Mouse (Mus musculus): ENCODE data around the gene Ctso. TPM values are rescaled to one million over a fixed set of nuclear protein-coding genes. Genes with fewer than 3 reads are reported as not detected.

The Ctso gene
- polyA plus RNA-seq, 2 experiments: 7.1 to 11.4 TPM

DNA sequence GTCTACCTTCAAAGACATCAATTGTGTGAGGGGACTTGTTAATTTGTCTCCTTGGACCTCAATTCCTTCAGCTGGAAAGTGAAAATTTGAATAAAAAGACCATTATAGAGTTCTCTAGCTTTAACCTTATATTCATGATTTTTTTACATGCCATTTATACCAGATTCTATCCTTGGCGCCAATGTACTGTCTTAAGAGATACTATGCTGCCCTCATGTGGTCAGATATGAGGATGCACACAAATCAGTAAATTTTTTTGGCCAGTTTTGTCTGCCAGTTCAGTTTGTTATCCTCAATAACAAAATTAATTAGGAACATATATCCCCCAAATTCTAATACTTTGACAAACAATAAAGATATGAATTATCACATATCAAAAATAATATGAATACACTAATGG, 7.5 kb upstream of the Ctso start:
- H3K9ac ChIP-seq (ENCODE audit: low read depth, low read length, severe bottlenecking): no peak overlapping the region
- H3K9me3 ChIP-seq (ENCODE audit: control insufficient read depth, low read length): no peaks in the 10 kb centered on the region
- H3K36me3 ChIP-seq (ENCODE audit: control insufficient read depth, insufficient read depth, low read length): no peaks in the 10 kb centered on the region
- H3K4me1 ChIP-seq (ENCODE audit: control insufficient read depth, insufficient read depth, low read length): peaks cover 3% of the 10 kb centered on the region; the same call in 1 of the 2 replicates
- H3K27ac ChIP-seq (replicated peaks; ENCODE audit: low read depth, low read length): no peak overlapping the region
- 0% methylated on average over 1 of the region's 1 CpGs for WGBS
- H3K4me3 ChIP-seq (replicated peaks; ENCODE audit: low read length): no peak overlapping the region
- DNase-seq (ENCODE audit: low spot score): peak; percentile 77
- no peak overlapping the region for H3K4me2 ChIP-seq (replicated peaks; ENCODE audit: low read depth, low read length, severe bottlenecking)
- no peak for TF ChIP-seq POLR2A (IDR thresholded peaks at IDR 0.05; ENCODE audit: borderline replicate concordance, extremely low read depth, insufficient read depth, insufficient read length)
- no peaks in the 10 kb centered on the region for H3K27me3 ChIP-seq (ENCODE audit: control insufficient read depth, insufficient read depth, low read length)
- no peak for ATAC-seq (ENCODE audit: low FRiP score, low read depth)

- Histone ChIP-seq H3K4me3 (replicated peaks; ENCODE audit: low read length) (no peak overlapping the region), H3K27ac (replicated peaks; ENCODE audit: low read depth, low read length) (no peak overlapping the region), H3K4me2 (replicated peaks; ENCODE audit: low read depth, low read length, severe bottlenecking) (no peak overlapping the region), H3K9ac (ENCODE audit: low read depth, low read length, severe bottlenecking) (no peak overlapping the region), H3K4me1 (ENCODE audit: control insufficient read depth, insufficient read depth, low read length) (peaks cover 3% of the 10 kb centered on the region; the same call in 1 of the 2 replicates), H3K27me3 (ENCODE audit: control insufficient read depth, insufficient read depth, low read length) (no peaks in the 10 kb centered on the region), H3K9me3 (ENCODE audit: control insufficient read depth, low read length) (no peaks in the 10 kb centered on the region), H3K36me3 (ENCODE audit: control insufficient read depth, insufficient read depth, low read length) (no peaks in the 10 kb centered on the region)
- no peak for TF ChIP-seq POLR2A (IDR thresholded peaks at IDR 0.05; ENCODE audit: borderline replicate concordance, extremely low read depth, insufficient read depth, insufficient read length)
- WGBS: 46% methylated on average over 5 of the region's 5 CpGs
- DNase-seq (ENCODE audit: low spot score): no peak
- no peak for ATAC-seq (ENCODE audit: low FRiP score, low read depth)
Measured at GRCm38 (mm10) chr3:81925856-81926255, 6.5 kb upstream of the Ctso start.

- Histone ChIP-seq H3K9ac (ENCODE audit: low read depth, low read length, severe bottlenecking) (no peak overlapping the region), H3K27ac (replicated peaks; ENCODE audit: low read depth, low read length) (no peak overlapping the region), H3K4me2 (replicated peaks; ENCODE audit: low read depth, low read length, severe bottlenecking) (no peak overlapping the region), H3K4me1 (ENCODE audit: control insufficient read depth, insufficient read depth, low read length) (peaks cover 3% of the 10 kb centered on the region; the same call in 1 of the 2 replicates), H3K27me3 (ENCODE audit: control insufficient read depth, insufficient read depth, low read length) (no peaks in the 10 kb centered on the region), H3K9me3 (ENCODE audit: control insufficient read depth, low read length) (no peaks in the 10 kb centered on the region), H3K36me3 (ENCODE audit: control insufficient read depth, insufficient read depth, low read length) (no peaks in the 10 kb centered on the region), H3K4me3 (replicated peaks; ENCODE audit: low read length) (no peak overlapping the region)
- TF ChIP-seq POLR2A (IDR thresholded peaks at IDR 0.05; ENCODE audit: borderline replicate concordance, extremely low read depth, insufficient read depth, insufficient read length): no peak
- no peak for DNase-seq (ENCODE audit: low spot score)
- ATAC-seq (ENCODE audit: low FRiP score, low read depth): no peak
- WGBS: 37% methylated on average over 9 of the region's 9 CpGs
Measured at GRCm38 (mm10) chr3:81926764-81927325, 5.6 kb upstream of the Ctso start.

GRCm38 (mm10) chr3:81929073-81929472, 3.3 kb upstream of the Ctso start:
- Histone ChIP-seq H3K9me3 (ENCODE audit: control insufficient read depth, low read length) (no peaks in the 10 kb centered on the region), H3K36me3 (ENCODE audit: control insufficient read depth, insufficient read depth, low read length) (no peaks in the 10 kb centered on the region), H3K4me1 (ENCODE audit: control insufficient read depth, insufficient read depth, low read length) (peaks cover 3% of the 10 kb centered on the region; the same call in 1 of the 2 replicates), H3K4me2 (replicated peaks; ENCODE audit: low read depth, low read length, severe bottlenecking) (no peak overlapping the region), H3K9ac (ENCODE audit: low read depth, low read length, severe bottlenecking) (no peak overlapping the region), H3K4me3 (replicated peaks; ENCODE audit: low read length) (no peak overlapping the region), H3K27ac (replicated peaks; ENCODE audit: low read depth, low read length) (no peak overlapping the region), H3K27me3 (ENCODE audit: control insufficient read depth, insufficient read depth, low read length) (no peaks in the 10 kb centered on the region)
- TF ChIP-seq POLR2A (IDR thresholded peaks at IDR 0.05; ENCODE audit: borderline replicate concordance, extremely low read depth, insufficient read depth, insufficient read length): no peak
- 96% methylated on average over 1 of the region's 1 CpGs for WGBS
- ATAC-seq (ENCODE audit: low FRiP score, low read depth): no peak
- no peak for DNase-seq (ENCODE audit: low spot score)

DNA sequence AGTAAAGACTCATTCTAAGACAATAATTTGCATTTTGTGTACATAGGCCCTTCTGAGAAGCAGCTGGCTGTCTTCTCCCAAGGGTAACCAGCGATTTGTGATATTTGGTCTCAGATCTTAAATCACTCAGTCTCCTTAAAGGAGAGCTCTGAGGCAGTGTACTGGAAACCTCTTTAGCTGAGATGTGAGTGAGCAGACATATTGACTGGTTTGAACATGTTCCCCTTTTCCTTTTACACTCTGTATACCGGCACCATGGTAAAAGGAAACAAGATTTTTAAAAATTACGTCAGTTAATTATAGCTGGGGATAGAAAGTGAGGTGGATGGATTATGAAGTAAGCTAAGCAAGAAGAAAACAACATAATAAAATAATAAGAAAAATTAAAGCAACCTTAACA, 706 bp upstream of the Ctso start:
- DNase-seq (ENCODE audit: low spot score): no peak
- no peak for ATAC-seq (ENCODE audit: low FRiP score, low read depth)
- no peak overlapping the region for H3K27ac ChIP-seq (replicated peaks; ENCODE audit: low read depth, low read length)
- no peak overlapping the region for H3K4me2 ChIP-seq (replicated peaks; ENCODE audit: low read depth, low read length, severe bottlenecking)
- WGBS: 72% methylated on average over 3 of the region's 3 CpGs
- H3K27me3 ChIP-seq (ENCODE audit: control insufficient read depth, insufficient read depth, low read length): no peaks in the 10 kb centered on the region
- no peak overlapping the region for H3K9ac ChIP-seq (ENCODE audit: low read depth, low read length, severe bottlenecking)
- H3K9me3 ChIP-seq (ENCODE audit: control insufficient read depth, low read length): no peaks in the 10 kb centered on the region
- TF ChIP-seq POLR2A (IDR thresholded peaks at IDR 0.05; ENCODE audit: borderline replicate concordance, extremely low read depth, insufficient read depth, insufficient read length): no peak
- H3K4me3 ChIP-seq (replicated peaks; ENCODE audit: low read length): no peak overlapping the region
- H3K4me1 ChIP-seq (ENCODE audit: control insufficient read depth, insufficient read depth, low read length): peaks cover 3% of the 10 kb centered on the region; the same call in 1 of the 2 replicates
- H3K36me3 ChIP-seq (ENCODE audit: control insufficient read depth, insufficient read depth, low read length): no peaks in the 10 kb centered on the region
